Comparison of ENCODE assay signal across 23 mouse cellular contexts in the genomic region with DNA sequence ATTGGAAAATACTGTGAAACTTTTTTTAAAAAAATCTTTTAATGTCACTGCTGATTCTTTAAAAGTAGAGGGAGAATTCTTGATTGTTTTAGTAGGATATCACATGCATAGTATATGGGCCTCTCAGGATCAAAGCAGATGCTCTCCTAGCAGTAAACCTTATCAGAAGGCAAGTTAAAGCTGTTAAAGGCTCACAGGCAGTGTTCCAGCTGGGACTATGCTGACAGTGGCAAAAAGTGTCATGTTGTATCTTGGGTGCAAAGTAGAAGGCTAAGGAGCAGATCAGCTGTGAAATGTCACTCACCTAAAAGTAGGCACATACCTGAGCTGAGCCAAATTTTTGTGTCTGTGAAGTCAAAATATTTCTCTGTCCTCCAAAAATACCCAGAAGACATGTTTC. TPM values are rescaled to one million over a fixed set of nuclear protein-coding genes. Genes with fewer than 3 reads are reported as not detected.
DNase-seq lines count a peak whose midpoint lies in the region; ATAC-seq and TF ChIP-seq lines count a peak whose summit lies in the region.
"Had no signal": no experiment of that assay in that cellular context is flagged by ENCODE, and none has a peak within 500 bp of the region (broad histone marks: within the 10 kb centered on the region; RNA-seq: fewer than 3 reads in every experiment).

No protein-coding gene starts in this region.

- no peaks in the 10 kb centered on the region for H3K9me3 ChIP-seq in heart, embryonic 13.5 days
- H3K9me3 ChIP-seq in liver, embryonic 13.5 days (replicated peaks), result no peaks in the 10 kb centered on the region
- no peaks in the 10 kb centered on the region for H3K9me3 ChIP-seq in hindbrain, embryonic 16.5 days (ENCODE audit: control insufficient read depth, low read length)
- H3K9me3 ChIP-seq: forebrain, embryonic 15.5 days; hindbrain, embryonic 13.5 days; kidney, embryonic 15.5 days; liver, embryonic 15.5 days; midbrain, embryonic 12.5 days had no signal

- no peak overlapping the region for H3K4me2 ChIP-seq in heart, embryonic 13.5 days
- no peak overlapping the region for H3K4me2 ChIP-seq in liver, embryonic 13.5 days
- H3K4me2 ChIP-seq in hindbrain, embryonic 16.5 days (ENCODE audit: low read length), result no peak overlapping the region
- H3K4me2 ChIP-seq: forebrain, embryonic 15.5 days; hindbrain, embryonic 13.5 days; kidney, embryonic 15.5 days; liver, embryonic 15.5 days; midbrain, embryonic 12.5 days had no signal

- peak overlapping the region; percentile 25 for H3K27ac ChIP-seq in heart, embryonic 13.5 days (replicated peaks)
- peak overlapping the region; percentile 76 for H3K27ac ChIP-seq in gastrocnemius, adult 2 months
- peak overlapping the region; percentile 3; the same call in 1 of the 2 replicates for H3K27ac ChIP-seq in liver, embryonic 13.5 days
- H3K27ac ChIP-seq in hindbrain, embryonic 16.5 days (ENCODE audit: low read depth, low read length), result no peak overlapping the region
- H3K27ac ChIP-seq: forebrain, embryonic 15.5 days; hindbrain, embryonic 13.5 days; kidney, embryonic 15.5 days; liver, embryonic 15.5 days; midbrain, embryonic 12.5 days had no signal

- no peaks in the 10 kb centered on the region for H3K27me3 ChIP-seq in heart, embryonic 13.5 days (replicated peaks)
- no peaks in the 10 kb centered on the region for H3K27me3 ChIP-seq in liver, embryonic 13.5 days
- no peaks in the 10 kb centered on the region for H3K27me3 ChIP-seq in hindbrain, embryonic 16.5 days (replicated peaks; ENCODE audit: control insufficient read depth, insufficient read depth, low read length)
- H3K27me3 ChIP-seq: forebrain, embryonic 15.5 days; hindbrain, embryonic 13.5 days; kidney, embryonic 15.5 days; liver, embryonic 15.5 days; midbrain, embryonic 12.5 days had no signal

- no peaks in the 10 kb centered on the region for H3K36me3 ChIP-seq in heart, embryonic 13.5 days
- peaks cover 50% of the 10 kb centered on the region for H3K36me3 ChIP-seq in liver, embryonic 13.5 days
- no peaks in the 10 kb centered on the region for H3K36me3 ChIP-seq in hindbrain, embryonic 16.5 days (ENCODE audit: control insufficient read depth, insufficient read depth, low read length)
- H3K36me3 ChIP-seq: forebrain, embryonic 15.5 days; hindbrain, embryonic 13.5 days; kidney, embryonic 15.5 days; midbrain, embryonic 12.5 days had no signal

- DNase-seq in heart, postnatal 36 days, result no peak
- DNase-seq in kidney, postnatal 36 days, result peak; percentile 31 to 33
- DNase-seq in kidney, adult 11 months, result no peak
- peak; percentile 63 for DNase-seq in gastrocnemius, adult 2 months
- DNase-seq in liver, embryonic 13.5 days, result no peak
- no peak for DNase-seq in lung, adult 18-20 months
- DNase-seq: B cell, adult 2 months; cerebellum, adult 11 months; cerebellum, postnatal 25 days; lung, postnatal 4 days; right cerebral cortex, postnatal 25 days; thymus, adult 18-20 months had no signal

- intact Hi-C loops in heart, postnatal 36 days (cut with DNase I), result no loop called here
- intact Hi-C loops in gastrocnemius, adult 2 months (cut with DNase I), result no loop called here

- peaks cover 42% of the 10 kb centered on the region for H3K4me1 ChIP-seq in heart, embryonic 13.5 days
- H3K4me1 ChIP-seq in liver, embryonic 13.5 days (replicated peaks), result peaks cover 36% of the 10 kb centered on the region
- no peaks in the 10 kb centered on the region; the same call in none of the 2 replicates for H3K4me1 ChIP-seq in hindbrain, embryonic 16.5 days (ENCODE audit: control insufficient read depth, insufficient read depth, low read depth, low read length)
- H3K4me1 ChIP-seq: hindbrain, embryonic 13.5 days; midbrain, embryonic 12.5 days had no signal

- no peak for ATAC-seq in heart, embryonic 13.5 days (ENCODE audit: extremely low read depth, insufficient number of reproducible peaks, low FRiP score, low TSS enrichment)
- no peak for ATAC-seq in liver, embryonic 13.5 days (ENCODE audit: low read depth)
- ATAC-seq in hindbrain, embryonic 16.5 days, result no peak
- ATAC-seq: forebrain, embryonic 15.5 days had no signal

- H3K4me3 ChIP-seq in heart, embryonic 13.5 days, result no peak overlapping the region
- H3K4me3 ChIP-seq in gastrocnemius, adult 2 months, result peak overlapping the region; percentile 24
- H3K4me3 ChIP-seq in liver, embryonic 13.5 days (replicated peaks), result no peak overlapping the region
- H3K4me3 ChIP-seq in hindbrain, embryonic 16.5 days (ENCODE audit: low read length), result no peak overlapping the region
- H3K4me3 ChIP-seq: forebrain, embryonic 15.5 days; hindbrain, embryonic 13.5 days; kidney, embryonic 15.5 days; liver, embryonic 15.5 days; midbrain, embryonic 12.5 days; myocyte had no signal

- no peak overlapping the region for H3K9ac ChIP-seq in heart, embryonic 13.5 days
- no peak overlapping the region for H3K9ac ChIP-seq in liver, embryonic 13.5 days
- H3K9ac ChIP-seq in hindbrain, embryonic 16.5 days (ENCODE audit: low read depth, low read length), result no peak overlapping the region
- H3K9ac ChIP-seq: forebrain, embryonic 15.5 days; hindbrain, embryonic 13.5 days; kidney, embryonic 15.5 days; liver, embryonic 15.5 days; midbrain, embryonic 12.5 days had no signal

- no peak for TF ChIP-seq CTCF in gastrocnemius, adult 2 months (IDR thresholded peaks at IDR 0.05)

RNA-seq across cellular contexts. Expression of a gene that starts 34.5 kb away (rescaled TPM):
- polyA plus RNA-seq in heart, embryonic 13.5 days (2015; fragmentation: Nextera tagmentation; extraction: Ambion mirVana), result 6.2 and 6.7 TPM in 2 replicates
- total RNA-seq in heart, postnatal 36 days (2021), result 100 to 1,000 TPM in 1 of 2 experiments, 10 to 100 TPM in 1; 86.7 to 102 TPM
- total RNA-seq in gastrocnemius, adult 2 months (2021), result 100 to 1,000 TPM in 1 of 2 experiments, 10 to 100 TPM in 1; 95.0 to 120 TPM
- 14.3 and 21.6 TPM in 2 replicates for polyA plus RNA-seq in liver, embryonic 13.5 days (2015; fragmentation: Nextera tagmentation; extraction: Ambion mirVana)
- polyA plus RNA-seq in hindbrain, embryonic 16.5 days (2015; fragmentation: Nextera tagmentation; extraction: Ambion mirVana), result 14.5 and 17.9 TPM in 2 replicates

RNA-seq across cellular contexts. Expression of a gene that starts 58.9 kb away (rescaled TPM):
- polyA plus RNA-seq in heart, embryonic 13.5 days (2015; fragmentation: Nextera tagmentation; extraction: Ambion mirVana), result 0.25 and 0.39 TPM in 2 replicates
- not detected for total RNA-seq in heart, postnatal 36 days (2021)
- total RNA-seq in gastrocnemius, adult 2 months (2021), result not detected
- polyA plus RNA-seq in liver, embryonic 13.5 days (2015; fragmentation: Nextera tagmentation; extraction: Ambion mirVana), result not detected in 2 replicates
- 0.22 and 0.49 TPM in 2 replicates for polyA plus RNA-seq in hindbrain, embryonic 16.5 days (2015; fragmentation: Nextera tagmentation; extraction: Ambion mirVana)
- total RNA-seq: granulocyte monocyte progenitor cell, adult 5-6 weeks; layer of hippocampus, postnatal 14 days; left cerebral cortex, postnatal 36 days had no signal
- polyA plus RNA-seq: liver, embryonic 15.5 days; myocyte had no signal

Comparison
In these comparisons a context has a peak if more than half of its experiments do, and no peak if none do; other contexts are left out.
1. DNase-seq: peak in kidney, postnatal 36 days (2 of 2) and gastrocnemius, adult 2 months (single experiment); none in heart, postnatal 36 days (0 of 2), kidney, adult 11 months (single experiment), liver, embryonic 13.5 days (single experiment) and lung, adult 18-20 months (0 of 2).